Mouse (Mus musculus) testis, adult 2 months (tissue): ENCODE measurements around the gene Gm43720. TPM values are rescaled to one million over a fixed set of nuclear protein-coding genes. Genes with fewer than 3 reads are reported as not detected.

Experiments used
- H3K27ac ChIP-seq: fragments of 200-500 bp; 2 replicates; pipeline ENCODE4 v1.5.1; 2012; ENCODE audit warnings: low read depth, low read length; ENCODE audit not compliant: control insufficient read depth, insufficient read depth
- H3K27me3 ChIP-seq: fragments of 200-500 bp; 2 replicates; pipeline ENCODE4 v1.6.1; 2012; ENCODE audit warnings: mild to moderate bottlenecking, low read length, moderate library complexity; ENCODE audit not compliant: control insufficient read depth, insufficient read depth
- H3K36me3 ChIP-seq: fragments of 200-500 bp; 2 replicates; pipeline ENCODE4 v1.6.1; 2012; ENCODE audit warnings: mild to moderate bottlenecking, low read length; ENCODE audit not compliant: control insufficient read depth, insufficient read depth
- H3K4me1 ChIP-seq: fragments of 200-500 bp; 2 replicates; pipeline ENCODE4 v1.6.1; 2012; ENCODE audit warnings: low read length; ENCODE audit not compliant: control insufficient read depth, insufficient read depth
- H3K4me3 ChIP-seq: fragments of 200-500 bp; 2 replicates; pipeline ENCODE4 v1.5.1; 2012; ENCODE audit warnings: low read depth, mild to moderate bottlenecking, low read length, moderate library complexity, mixed read lengths; ENCODE audit not compliant: control insufficient read depth
- CTCF ChIP-seq: fragments of 200-500 bp; IDR thresholded peaks from 2 replicates; pipeline ENCODE4 v1.5.1; 2012; ENCODE audit warnings: low read depth, mild to moderate bottlenecking, inconsistent platforms, low read length, moderate library complexity; ENCODE audit not compliant: control insufficient read depth, insufficient read depth, insufficient replicate concordance
- POLR2A ChIP-seq: fragments of 200-500 bp; IDR thresholded peaks from 2 replicates; pipeline ENCODE4 v1.6.1; 2012; ENCODE audit warnings: low read depth, mild to moderate bottlenecking, inconsistent platforms, low read length, moderate library complexity; ENCODE audit not compliant: control insufficient read depth
- polyA plus RNA-seq: library from polyadenylated mRNA; depleted of rRNA; stranded (reverse); fragments of >200 nt; gene quantifications from 2 replicates; pipeline ENCODE4 v1.2.3, GENCODE M21; 2012

The Gm43720 gene
- polyA plus RNA-seq, 1 experiment: not detected

DNA sequence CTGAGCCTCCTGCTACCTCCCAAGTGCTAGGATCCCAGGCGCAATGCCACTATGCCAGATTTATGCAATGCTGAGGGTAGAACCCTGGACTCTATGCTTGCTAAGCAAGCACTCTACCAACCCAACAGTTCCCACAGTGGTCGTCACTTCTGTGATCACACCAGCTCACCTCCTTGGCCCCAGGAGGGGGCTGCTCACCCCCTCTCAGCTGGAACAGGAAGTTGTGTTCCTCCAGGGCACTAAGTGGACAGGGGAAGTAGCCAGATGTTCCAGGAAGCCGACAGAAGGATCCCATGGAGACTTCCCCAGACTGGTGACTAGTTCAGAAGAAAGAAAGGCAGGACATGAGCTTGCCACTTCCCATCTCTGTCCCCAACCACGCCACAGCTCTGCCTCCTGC, 17.8 kb downstream of the Gm43720 start:
- no peak overlapping the region for H3K4me3 ChIP-seq
- TF ChIP-seq CTCF: no peak
- no peak for TF ChIP-seq POLR2A
- peaks cover 3% of the 10 kb centered on the region for H3K36me3 ChIP-seq
- no peak overlapping the region for H3K27ac ChIP-seq
- H3K4me1 ChIP-seq: peaks cover 8% of the 10 kb centered on the region
- H3K27me3 ChIP-seq: no peaks in the 10 kb centered on the region

DNA sequence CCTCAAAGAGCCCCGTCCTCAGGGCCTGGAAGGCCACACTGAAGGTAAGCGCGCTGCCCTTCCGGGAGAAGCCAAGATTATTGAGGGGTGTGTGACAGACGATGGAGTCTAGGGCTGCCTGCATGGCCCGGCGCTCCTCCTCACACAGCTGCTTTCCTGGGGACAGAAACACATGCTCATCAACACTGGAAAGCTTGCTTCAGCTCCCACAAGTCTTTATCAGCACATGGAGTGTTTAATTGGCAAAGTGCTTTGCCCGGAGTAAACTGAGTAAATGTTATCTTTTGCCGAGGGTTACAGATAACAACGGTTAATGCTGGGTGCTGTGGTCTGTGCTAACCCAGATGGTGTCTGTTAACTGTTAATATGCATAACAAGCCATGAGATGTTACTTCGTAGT, 18.9 kb downstream of the Gm43720 start:
- TF ChIP-seq POLR2A (no peak), CTCF (no peak)
- H3K4me1 ChIP-seq: peaks cover 13% of the 10 kb centered on the region
- peaks cover 3% of the 10 kb centered on the region for H3K36me3 ChIP-seq
- no peaks in the 10 kb centered on the region for H3K27me3 ChIP-seq
- no peak overlapping the region for H3K27ac ChIP-seq
- H3K4me3 ChIP-seq: no peak overlapping the region

- Histone ChIP-seq H3K4me3 (no peak overlapping the region), H3K27me3 (no peaks in the 10 kb centered on the region), H3K36me3 (peaks cover 3% of the 10 kb centered on the region), H3K27ac (no peak overlapping the region), H3K4me1 (peaks cover 15% of the 10 kb centered on the region)
- no peak for TF ChIP-seq CTCF
- TF ChIP-seq POLR2A: no peak
These were observed 19.7 kb downstream of the Gm43720 start for GRCm38 (mm10) chr5:138260051-138260450.

DNA sequence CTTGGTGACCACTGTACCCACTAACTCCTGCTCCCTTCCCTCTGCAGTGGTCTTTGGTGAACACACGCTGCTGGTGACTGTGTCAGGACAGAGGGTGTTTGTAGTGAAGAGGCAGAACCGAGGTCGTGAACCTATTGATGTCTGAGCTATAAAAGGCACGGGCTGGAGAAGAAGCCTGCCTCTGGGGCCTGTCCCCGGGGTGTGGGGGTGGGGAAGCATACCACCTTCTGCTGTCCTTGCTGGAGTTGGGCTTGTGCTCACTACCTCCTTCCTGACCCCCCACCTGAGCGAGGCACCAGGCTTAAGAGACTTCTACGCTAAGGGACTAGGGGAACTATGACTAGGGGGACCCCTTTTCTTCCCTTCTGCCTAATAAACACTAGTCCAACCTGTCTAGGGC, 20.8 kb downstream of the Gm43720 start:
- Histone ChIP-seq H3K4me3 (no peak overlapping the region), H3K27me3 (no peaks in the 10 kb centered on the region), H3K36me3 (peaks cover 3% of the 10 kb centered on the region), H3K4me1 (peaks cover 13% of the 10 kb centered on the region), H3K27ac (no peak overlapping the region)
- TF ChIP-seq POLR2A: no peak
- TF ChIP-seq CTCF: no peak

DNA sequence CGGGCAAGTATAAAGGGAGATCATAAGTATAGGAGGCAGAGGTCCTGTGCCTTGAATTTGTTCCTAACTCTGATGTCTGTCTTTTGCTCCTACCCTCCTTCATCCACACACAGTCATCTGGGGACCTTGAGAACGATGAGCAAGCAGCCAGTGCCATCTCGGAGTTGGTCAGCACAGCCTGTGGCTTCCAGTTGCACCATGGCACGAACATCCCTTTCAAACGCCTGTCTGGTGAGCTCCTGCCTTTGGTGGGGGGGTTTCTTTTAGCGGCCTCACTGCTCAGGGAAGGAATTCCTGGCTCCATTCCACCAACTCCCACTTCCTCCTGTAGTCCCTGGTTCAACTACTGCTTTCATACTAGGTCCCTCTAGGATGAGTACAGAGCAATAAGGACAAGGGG, 21.2 kb downstream of the Gm43720 start:
- peaks cover 13% of the 10 kb centered on the region for H3K4me1 ChIP-seq
- no peak overlapping the region for H3K4me3 ChIP-seq
- peaks cover 3% of the 10 kb centered on the region for H3K36me3 ChIP-seq
- H3K27me3 ChIP-seq: no peaks in the 10 kb centered on the region
- TF ChIP-seq CTCF: no peak
- no peak for TF ChIP-seq POLR2A
- H3K27ac ChIP-seq: no peak overlapping the region

DNA sequence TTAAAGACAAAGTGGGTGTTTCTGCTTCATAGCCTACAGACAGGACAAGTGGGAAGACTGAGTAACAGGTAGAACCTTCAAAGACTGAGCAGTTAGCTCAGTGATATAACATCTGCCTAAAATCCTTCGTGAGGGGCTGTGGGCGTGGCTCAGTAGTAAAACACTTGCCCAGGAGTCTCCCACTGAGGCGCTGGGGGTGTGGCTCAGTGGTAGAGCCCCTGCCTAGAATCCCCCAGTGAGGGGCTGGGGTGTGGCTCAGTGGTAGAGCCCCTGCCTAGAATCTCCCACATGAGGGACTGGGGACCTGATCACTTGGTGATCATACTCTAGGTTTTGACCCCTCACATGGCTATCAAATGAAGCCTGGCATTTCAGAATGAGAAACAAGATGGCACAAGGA, 21.7 kb downstream of the Gm43720 start:
- Histone ChIP-seq H3K27me3 (no peaks in the 10 kb centered on the region), H3K4me3 (no peak overlapping the region), H3K4me1 (peaks cover 11% of the 10 kb centered on the region), H3K27ac (no peak overlapping the region), H3K36me3 (peaks cover 3% of the 10 kb centered on the region)
- TF ChIP-seq CTCF (no peak), POLR2A (no peak)

- Histone ChIP-seq H3K4me3 (no peak overlapping the region), H3K4me1 (peaks cover 6% of the 10 kb centered on the region), H3K27ac (no peak overlapping the region), H3K36me3 (peaks cover 3% of the 10 kb centered on the region), H3K27me3 (no peaks in the 10 kb centered on the region)
- TF ChIP-seq CTCF: no peak
- no peak for TF ChIP-seq POLR2A
These were observed 22.2 kb downstream of the Gm43720 start for GRCm38 (mm10) chr5:138257585-138257978.

- Histone ChIP-seq H3K36me3 (peaks cover 3% of the 10 kb centered on the region), H3K27ac (no peak overlapping the region), H3K4me3 (no peak overlapping the region), H3K27me3 (no peaks in the 10 kb centered on the region), H3K4me1 (peaks cover 6% of the 10 kb centered on the region)
- TF ChIP-seq CTCF: no peak
- no peak for TF ChIP-seq POLR2A
These were observed 22.7 kb downstream of the Gm43720 start for GRCm38 (mm10) chr5:138256966-138257584.
